Mouse (Mus musculus) forelimb bud, embryonic 11.5 days (tissue): ENCODE measurements around the gene Zfp612.

Experiments used
- DNase-seq: peaks from one replicate; pipeline ENCODE4 v3.0.0-alpha.2; 2012; ENCODE audit warnings: low read depth, low spot score

The Zfp612 gene

DNA sequence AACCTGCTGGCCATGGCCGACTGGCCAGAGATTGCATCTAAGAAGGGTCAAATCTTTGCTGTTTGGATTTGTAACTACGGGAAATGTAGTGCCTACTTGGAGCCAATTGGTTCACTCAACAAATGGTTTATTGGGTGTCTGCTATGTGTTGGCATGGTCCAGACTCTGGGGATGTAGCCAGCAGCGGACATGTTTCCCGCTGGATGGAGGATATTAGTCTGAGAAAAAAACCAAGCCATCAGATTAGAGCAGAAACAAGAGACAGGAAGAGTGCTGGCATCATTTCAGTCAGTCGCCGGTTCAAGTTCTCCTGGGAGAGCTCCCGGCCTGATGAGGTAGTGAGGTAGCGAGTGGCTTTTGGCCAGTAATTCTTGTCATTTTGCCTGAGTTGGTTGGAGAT lies 54.7 kb downstream of the Zfp612 start:
- no peak for DNase-seq

DNA sequence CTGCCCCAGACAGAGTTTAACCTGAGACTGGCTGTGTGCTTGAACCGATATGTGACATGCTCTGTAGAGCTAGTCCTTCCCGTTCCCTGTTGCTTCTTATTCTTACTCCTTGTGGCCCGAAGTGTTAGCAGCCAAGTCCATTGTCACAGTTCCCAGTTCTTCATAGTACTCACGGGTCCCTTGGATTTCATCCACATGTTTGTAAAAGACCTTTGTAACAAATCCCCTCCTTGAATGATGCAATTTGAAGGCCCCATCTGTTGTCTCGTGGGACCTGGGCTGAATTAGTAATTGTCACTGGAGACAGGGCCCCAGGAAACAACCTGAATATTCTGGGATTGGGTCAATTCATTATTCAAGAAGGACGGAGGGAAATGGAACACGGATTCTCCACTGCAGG lies 56.0 kb downstream of the Zfp612 start:
- DNase-seq = no peak

DNA sequence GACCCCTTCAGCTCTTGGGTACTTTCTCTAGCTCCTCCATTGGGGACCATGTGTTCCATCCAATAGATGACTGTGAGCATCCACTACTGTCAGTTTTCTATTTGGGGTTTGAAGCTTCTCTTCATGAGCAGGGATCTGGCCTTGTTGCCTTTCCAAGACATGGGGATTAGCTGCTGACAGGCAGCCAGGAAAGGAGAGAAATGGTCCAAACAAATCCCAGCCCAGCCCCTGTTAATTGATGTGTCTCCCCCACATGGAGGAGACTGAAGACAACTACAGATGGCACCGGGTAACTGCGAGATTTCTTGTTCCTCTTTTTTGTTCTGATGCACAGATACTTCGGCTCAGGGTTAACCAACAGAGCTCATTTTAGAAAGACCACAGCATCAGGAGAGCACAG lies 60.6 kb downstream of the Zfp612 start:
- no peak for DNase-seq

DNA sequence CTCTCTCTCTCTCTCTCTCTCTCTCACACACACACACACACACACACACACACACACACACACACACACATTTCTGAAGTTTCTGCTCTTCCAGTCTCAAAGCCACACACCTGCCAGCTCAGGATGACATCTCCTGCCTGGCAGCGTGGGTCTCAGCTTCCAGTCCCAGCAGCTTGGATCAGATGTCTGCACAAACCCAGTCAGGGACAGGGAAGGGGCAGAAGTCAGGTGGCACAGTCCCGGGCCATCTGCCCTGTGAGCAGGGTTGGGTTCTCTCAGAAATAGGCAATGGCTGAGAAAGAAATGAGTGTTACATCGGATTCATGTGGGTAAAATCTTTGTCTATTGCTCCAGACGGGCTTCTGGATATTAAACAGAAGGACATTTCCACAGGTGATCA lies 61.2 kb downstream of the Zfp612 start:
- no peak for DNase-seq
